ENCODE assay signal across 12 mouse cellular contexts in the genomic region with DNA sequence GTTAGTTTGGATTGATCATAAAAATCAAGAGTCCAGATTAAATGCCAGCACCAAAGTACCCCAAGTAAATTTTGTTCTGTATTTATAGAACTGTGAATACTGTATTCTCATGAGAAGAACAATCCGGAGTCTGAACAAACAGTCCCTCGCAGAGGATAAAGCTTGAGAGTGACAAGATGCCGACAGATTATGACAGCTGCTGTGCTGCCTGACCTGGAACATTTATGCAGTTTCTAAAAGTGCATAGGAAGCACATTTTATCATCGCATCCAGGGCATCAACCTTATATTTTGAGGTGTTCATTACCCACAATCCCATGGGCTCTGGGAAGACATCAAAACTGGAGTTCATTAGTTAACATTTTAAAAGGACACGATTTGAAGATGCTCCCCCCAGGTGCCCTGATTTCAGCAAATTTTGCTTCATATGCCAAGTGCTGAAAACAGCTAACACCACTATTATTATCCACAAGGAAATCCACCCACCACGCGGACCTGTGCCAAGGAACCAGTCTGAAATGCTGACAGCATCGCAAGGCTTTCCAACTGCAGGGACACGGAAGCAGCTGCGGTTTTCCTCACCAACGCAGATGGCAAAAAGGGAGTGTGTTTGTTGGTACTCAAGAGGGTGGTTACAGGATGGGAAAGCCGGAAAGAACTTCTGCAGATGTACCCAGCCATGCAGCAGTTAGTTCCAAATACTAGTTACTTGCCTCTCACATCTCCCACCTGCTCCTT.
A peak's percentile ranks its signal among the peaks of the same experiment; 100 is the strongest.
DNase-seq lines count a peak whose midpoint lies in the region; ATAC-seq and TF ChIP-seq lines count a peak whose summit lies in the region.
"Had no signal": no experiment of that assay in that cellular context is flagged by ENCODE, and none has a peak within 500 bp of the region (broad histone marks: within the 10 kb centered on the region; RNA-seq: fewer than 3 reads in every experiment).

No protein-coding gene starts in this region.

- no peaks in the 10 kb centered on the region for H3K27me3 ChIP-seq in thymus, adult 2 months (ENCODE audit: control insufficient read depth, insufficient read depth, low read length)
- H3K27me3 ChIP-seq: CH12.LX; stomach, embryonic 15.5 days had no signal

- TF ChIP-seq CTCF in thymus, adult 2 months (IDR thresholded peaks at IDR 0.05; ENCODE audit: borderline replicate concordance, control insufficient read depth, extremely low read depth, insufficient read depth, low read length, poor library complexity) = no peak

- no peaks in the 10 kb centered on the region for H3K4me1 ChIP-seq in thymus, adult 2 months (replicated peaks; ENCODE audit: control insufficient read depth, insufficient read depth, low read length)
- H3K4me1 ChIP-seq: stomach, embryonic 15.5 days had no signal

- DNase-seq in gastrocnemius, postnatal 10 days = peak; percentile 40
- DNase-seq in gastrocnemius, adult 8-10 months (ENCODE audit: low spot score in 2 of 2) = no peak
- DNase-seq in layer of hippocampus, postnatal 25 days (ENCODE audit: extremely low spot score in 1 of 2, low spot score in 1 of 2) = peak; percentile 53 to 69
- peak; percentile 89 for DNase-seq in right cerebral cortex, postnatal 14 days
- DNase-seq in thymus, adult 2 months = no peak
- no peak for DNase-seq in heart, adult 18-20 months
- no peak for DNase-seq in kidney, postnatal 36 days
- DNase-seq: kidney, adult 2 months; liver had no signal

- H3K36me3 ChIP-seq in thymus, adult 2 months (ENCODE audit: control insufficient read depth, insufficient read depth, low read length) = no peaks in the 10 kb centered on the region
- H3K36me3 ChIP-seq: stomach, embryonic 15.5 days had no signal

- WGBS in thymus, adult 2 months = 91% methylated on average over 12 of the region's 12 CpGs

- no peak overlapping the region for H3K27ac ChIP-seq in thymus, adult 2 months (ENCODE audit: control insufficient read depth, insufficient read depth, low read length)
- H3K27ac ChIP-seq: stomach, embryonic 15.5 days had no signal

- ATAC-seq in frontal cortex, adult (ENCODE audit: low TSS enrichment) = peak; percentile 93

- no peak overlapping the region for H3K4me3 ChIP-seq in thymus, adult 2 months (ENCODE audit: control insufficient read depth, insufficient read depth, low read length)
- H3K4me3 ChIP-seq: stomach, embryonic 15.5 days had no signal

- TF ChIP-seq POLR2A in thymus, adult 2 months (IDR thresholded peaks at IDR 0.05; ENCODE audit: control insufficient read depth, extremely low read depth, insufficient read depth, low read length, poor library complexity) = no peak

Comparison
In these comparisons a context has a peak if more than half of its experiments do, and no peak if none do; other contexts are left out.
1. DNase-seq: peak in gastrocnemius, postnatal 10 days (single experiment), layer of hippocampus, postnatal 25 days (2 of 2) and right cerebral cortex, postnatal 14 days (single experiment); none in gastrocnemius, adult 8-10 months (0 of 2), thymus, adult 2 months (single experiment), heart, adult 18-20 months (0 of 2) and kidney, postnatal 36 days (0 of 2).